Mouse (Mus musculus): ENCODE data around the gene Nek7. TPM values are rescaled to one million over a fixed set of nuclear protein-coding genes. Genes with fewer than 3 reads are reported as not detected.

Nek7 gene
- polyA plus RNA-seq, 1 experiment from 2014 or later, result 31.5 TPM

DNA sequence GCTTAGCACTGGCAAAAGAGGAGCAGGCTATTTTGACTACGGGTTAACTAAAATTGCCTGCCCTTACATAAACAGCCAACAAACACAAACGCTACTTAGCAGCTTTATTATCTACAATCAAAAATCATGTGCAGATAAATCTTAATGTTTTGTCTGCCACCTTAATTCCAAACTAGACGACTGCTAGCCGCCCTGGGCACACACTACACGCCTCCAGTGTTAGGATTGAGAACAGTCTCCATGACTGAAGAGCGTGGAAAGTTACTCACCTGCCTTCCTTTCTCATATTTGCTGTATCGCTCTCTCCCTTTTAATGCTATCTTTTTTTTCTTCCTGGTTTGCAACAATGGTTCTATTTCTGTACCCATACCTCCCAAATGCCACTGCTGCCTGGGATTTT is 12.1 kb downstream of the Nek7 start:
- H3K4me2 ChIP-seq (replicated peaks), result no peak overlapping the region
- no peaks in the 10 kb centered on the region for H3K27me3 ChIP-seq
- H3K27ac ChIP-seq, result no peak overlapping the region
- no peaks in the 10 kb centered on the region for H3K9me3 ChIP-seq
- H3K4me1 ChIP-seq, result no peaks in the 10 kb centered on the region
- H3K9ac ChIP-seq, result no peak overlapping the region
- no peak overlapping the region for H3K4me3 ChIP-seq
- no peaks in the 10 kb centered on the region for H3K36me3 ChIP-seq
- ATAC-seq (ENCODE audit: insufficient number of reproducible peaks, insufficient read depth, low FRiP score, low TSS enrichment), result no peak
- 90% methylated on average over 7 of the region's 7 CpGs for WGBS

DNA sequence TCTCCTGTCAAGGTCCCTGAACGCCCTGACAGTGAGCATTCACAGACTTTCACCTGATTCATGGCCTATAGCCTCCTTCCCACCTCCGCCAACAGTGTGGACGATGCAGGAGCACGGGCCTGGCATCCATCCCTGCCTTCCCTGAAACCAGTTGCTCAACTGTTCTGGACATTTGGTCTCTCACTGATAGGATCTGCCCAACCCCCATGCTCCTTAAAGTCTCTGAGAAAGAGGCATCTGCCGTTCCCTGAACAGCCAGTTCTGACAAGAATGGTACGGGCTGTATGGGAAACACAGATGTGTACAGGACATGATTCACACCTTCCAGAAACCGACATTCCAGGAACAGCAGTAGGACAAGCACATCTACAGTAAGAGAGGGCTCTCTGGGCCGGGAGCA is 13.2 kb downstream of the Nek7 start:
- no peak for ATAC-seq (ENCODE audit: insufficient number of reproducible peaks, insufficient read depth, low FRiP score, low TSS enrichment)

DNA sequence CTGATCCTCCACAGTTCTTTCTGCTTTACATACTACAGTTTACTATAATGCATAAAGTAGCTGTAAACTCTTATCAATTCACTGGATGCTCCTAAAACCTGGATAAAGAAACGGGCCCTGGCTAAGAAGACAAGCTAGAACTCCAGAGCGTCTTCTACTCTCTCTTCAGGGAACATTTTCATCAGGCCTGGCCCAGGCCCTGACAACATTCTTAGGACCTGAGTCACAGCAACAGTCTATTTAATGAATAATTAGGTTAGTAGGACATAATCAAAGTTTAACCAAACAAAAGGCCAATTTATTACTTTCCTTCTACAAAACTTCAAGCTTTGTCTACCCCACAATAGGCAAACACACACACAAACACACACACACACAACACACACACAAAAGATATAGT is 15.2 kb downstream of the Nek7 start:
- no peaks in the 10 kb centered on the region for H3K27me3 ChIP-seq
- no peak overlapping the region for H3K9ac ChIP-seq
- no peak overlapping the region for H3K4me2 ChIP-seq (replicated peaks)
- H3K4me3 ChIP-seq, result no peak overlapping the region
- H3K27ac ChIP-seq, result no peak overlapping the region
- H3K9me3 ChIP-seq, result no peaks in the 10 kb centered on the region
- H3K4me1 ChIP-seq, result no peaks in the 10 kb centered on the region
- no peaks in the 10 kb centered on the region for H3K36me3 ChIP-seq
- no peak for ATAC-seq (ENCODE audit: insufficient number of reproducible peaks, insufficient read depth, low FRiP score, low TSS enrichment)
- WGBS, result 89% methylated on average over 2 of the region's 2 CpGs

More for the DNA sequence above, 13.2 kb downstream of the Nek7 start:
- H3K9ac ChIP-seq, result no peak overlapping the region
- no peaks in the 10 kb centered on the region for H3K9me3 ChIP-seq
- no peaks in the 10 kb centered on the region for H3K27me3 ChIP-seq
- 86% methylated on average over 8 of the region's 8 CpGs for WGBS
- H3K4me2 ChIP-seq (replicated peaks), result no peak overlapping the region
- H3K27ac ChIP-seq, result no peak overlapping the region
- H3K36me3 ChIP-seq, result no peaks in the 10 kb centered on the region
- H3K4me3 ChIP-seq, result no peak overlapping the region
- no peaks in the 10 kb centered on the region for H3K4me1 ChIP-seq

DNA sequence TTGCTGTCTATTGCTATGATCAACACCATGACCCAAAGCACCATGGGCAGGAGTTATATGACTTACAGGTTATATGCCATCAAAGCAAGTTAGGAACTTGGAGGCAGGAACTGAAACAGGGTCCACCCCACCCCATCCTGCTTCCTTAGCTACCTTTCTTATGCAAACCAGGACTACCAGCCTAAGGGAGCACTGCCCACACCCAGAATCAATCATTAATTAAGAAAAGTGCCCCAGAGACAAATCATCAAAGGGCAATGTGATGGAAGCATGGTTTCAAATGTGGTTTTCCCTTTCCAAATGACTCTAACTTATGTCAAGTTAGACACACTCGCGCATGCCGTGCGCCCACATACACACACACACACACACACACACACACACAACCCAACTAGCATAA is 16.0 kb downstream of the Nek7 start:
- Histone ChIP-seq H3K9ac (no peak overlapping the region), H3K27ac (no peak overlapping the region), H3K36me3 (no peaks in the 10 kb centered on the region), H3K4me3 (no peak overlapping the region), H3K27me3 (no peaks in the 10 kb centered on the region), H3K4me1 (no peaks in the 10 kb centered on the region), H3K4me2 (replicated peaks) (no peak overlapping the region), H3K9me3 (no peaks in the 10 kb centered on the region)
- 98% methylated on average over 4 of the region's 4 CpGs for WGBS
- no peak for ATAC-seq (ENCODE audit: insufficient number of reproducible peaks, insufficient read depth, low FRiP score, low TSS enrichment)

DNA sequence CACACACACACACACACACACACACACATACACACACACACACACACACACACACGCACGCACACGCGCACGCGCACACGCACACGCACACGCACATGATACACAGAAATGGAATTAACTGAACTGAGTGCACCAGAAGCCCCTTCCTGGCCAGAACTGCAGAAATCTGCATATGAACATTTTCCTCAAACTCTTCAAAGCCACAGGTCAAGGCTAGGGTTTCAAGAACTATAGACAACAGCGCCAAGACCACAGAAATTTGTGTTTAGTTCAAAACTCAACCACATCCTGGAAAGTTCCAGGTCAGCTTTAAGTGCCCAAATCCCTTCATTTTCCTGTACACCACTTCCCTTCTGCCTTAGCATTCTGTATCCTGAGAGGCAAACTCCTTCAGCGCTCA is 21.9 kb downstream of the Nek7 start:
- Histone ChIP-seq H3K4me3 (no peak overlapping the region), H3K9me3 (no peaks in the 10 kb centered on the region), H3K4me2 (replicated peaks) (no peak overlapping the region), H3K9ac (no peak overlapping the region), H3K36me3 (no peaks in the 10 kb centered on the region), H3K27me3 (no peaks in the 10 kb centered on the region), H3K4me1 (no peaks in the 10 kb centered on the region), H3K27ac (no peak overlapping the region)
- no peak for ATAC-seq (ENCODE audit: insufficient number of reproducible peaks, insufficient read depth, low FRiP score, low TSS enrichment)
- 95% methylated on average over 11 of the region's 11 CpGs for WGBS

DNA sequence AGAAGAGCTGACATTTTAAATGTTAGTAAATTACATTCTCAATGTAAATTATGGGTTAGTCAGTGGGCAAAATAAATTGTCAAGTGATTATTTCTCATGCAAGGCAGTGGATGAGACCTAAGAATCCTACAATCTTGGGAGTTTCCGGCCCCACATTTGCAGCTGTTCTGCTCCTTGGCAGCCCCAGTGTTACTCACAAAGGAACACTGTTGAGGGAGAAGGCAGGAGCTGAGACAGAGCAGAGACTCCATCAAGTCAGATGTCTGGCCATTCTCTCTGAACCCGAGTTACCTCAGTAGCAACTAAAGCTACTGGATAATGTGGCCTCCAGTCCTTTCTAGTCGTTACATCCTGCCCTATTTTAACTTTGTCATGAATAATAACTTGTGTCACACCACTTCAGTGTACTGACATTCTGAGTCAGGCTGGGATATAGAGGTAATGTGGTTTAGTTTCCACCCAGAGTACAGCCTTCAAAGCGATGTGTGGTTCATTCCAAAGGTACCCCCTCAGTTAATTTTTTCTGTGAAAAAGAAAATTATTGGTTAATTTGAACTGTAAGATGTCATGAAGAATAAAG is 23.7 kb downstream of the Nek7 start:
- no peaks in the 10 kb centered on the region for H3K27me3 ChIP-seq
- no peak for ATAC-seq (ENCODE audit: insufficient number of reproducible peaks, insufficient read depth, low FRiP score, low TSS enrichment)
- no peak overlapping the region for H3K27ac ChIP-seq
- no peaks in the 10 kb centered on the region for H3K9me3 ChIP-seq
- no peak overlapping the region for H3K4me2 ChIP-seq (replicated peaks)
- 0 out of 2 replicates have a peak, but pooled peaks cover 6% of the 10 kb centered on the region for H3K36me3 ChIP-seq
- no peak overlapping the region for H3K4me3 ChIP-seq
- no peaks in the 10 kb centered on the region for H3K4me1 ChIP-seq
- H3K9ac ChIP-seq, result no peak overlapping the region
- WGBS, result 57% methylated on average over 4 of the region's 4 CpGs

DNA sequence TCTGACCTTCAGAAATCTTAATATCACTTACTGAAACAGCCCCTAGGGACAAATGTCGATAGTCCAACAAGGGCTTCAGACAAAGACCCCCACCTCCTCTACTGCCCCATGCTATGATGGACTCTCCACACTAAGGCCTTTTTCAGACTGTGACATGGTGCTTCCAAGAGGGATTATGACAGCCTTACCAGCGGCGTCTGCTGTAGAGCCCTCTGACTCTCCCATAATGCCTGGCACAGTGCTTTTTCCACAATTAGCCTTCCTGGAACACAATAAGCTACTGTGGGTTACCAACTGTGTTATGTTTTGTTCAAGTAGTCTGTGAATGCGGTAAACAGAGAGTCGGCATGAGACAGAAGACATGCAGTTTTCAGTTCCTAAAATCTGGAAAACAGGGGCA is 25.0 kb downstream of the Nek7 start:
- no peaks in the 10 kb centered on the region for H3K27me3 ChIP-seq
- H3K4me2 ChIP-seq (replicated peaks), result no peak overlapping the region
- no peaks in the 10 kb centered on the region for H3K4me1 ChIP-seq
- H3K27ac ChIP-seq, result no peak overlapping the region
- 79% methylated on average over 5 of the region's 5 CpGs for WGBS
- 0 out of 2 replicates have a peak, but pooled peaks cover 6% of the 10 kb centered on the region for H3K36me3 ChIP-seq
- no peak overlapping the region for H3K4me3 ChIP-seq
- ATAC-seq (ENCODE audit: insufficient number of reproducible peaks, insufficient read depth, low FRiP score, low TSS enrichment), result no peak
- H3K9ac ChIP-seq, result no peak overlapping the region
- H3K9me3 ChIP-seq, result no peaks in the 10 kb centered on the region

DNA sequence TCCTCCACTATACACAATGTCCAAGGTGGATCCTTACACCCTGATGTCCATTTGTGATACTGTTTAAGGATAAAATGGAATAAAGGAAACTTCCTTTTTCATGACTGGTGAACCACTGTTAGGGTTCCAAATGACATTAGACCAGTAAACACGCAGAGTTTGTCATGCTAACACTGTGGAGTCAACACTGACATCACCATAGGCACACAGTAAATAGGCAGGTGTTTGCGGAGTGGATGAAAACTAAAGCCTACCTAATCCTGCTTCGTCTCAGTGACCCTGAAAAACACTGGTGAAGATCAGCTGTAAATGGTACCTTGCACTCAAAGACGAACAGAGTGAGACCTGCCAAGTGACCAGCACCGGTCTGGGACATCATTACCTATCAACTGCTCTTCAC is 26.0 kb downstream of the Nek7 start:
- H3K27ac ChIP-seq, result no peak overlapping the region
- H3K4me2 ChIP-seq (replicated peaks), result no peak overlapping the region
- H3K9me3 ChIP-seq, result no peaks in the 10 kb centered on the region
- H3K4me3 ChIP-seq, result no peak overlapping the region
- H3K36me3 ChIP-seq, result 0 out of 2 replicates have a peak, but pooled peaks cover 6% of the 10 kb centered on the region
- H3K4me1 ChIP-seq, result no peaks in the 10 kb centered on the region
- WGBS, result 86% methylated on average over 5 of the region's 5 CpGs
- H3K9ac ChIP-seq, result no peak overlapping the region
- ATAC-seq (ENCODE audit: insufficient number of reproducible peaks, insufficient read depth, low FRiP score, low TSS enrichment), result no peak
- H3K27me3 ChIP-seq, result no peaks in the 10 kb centered on the region

DNA sequence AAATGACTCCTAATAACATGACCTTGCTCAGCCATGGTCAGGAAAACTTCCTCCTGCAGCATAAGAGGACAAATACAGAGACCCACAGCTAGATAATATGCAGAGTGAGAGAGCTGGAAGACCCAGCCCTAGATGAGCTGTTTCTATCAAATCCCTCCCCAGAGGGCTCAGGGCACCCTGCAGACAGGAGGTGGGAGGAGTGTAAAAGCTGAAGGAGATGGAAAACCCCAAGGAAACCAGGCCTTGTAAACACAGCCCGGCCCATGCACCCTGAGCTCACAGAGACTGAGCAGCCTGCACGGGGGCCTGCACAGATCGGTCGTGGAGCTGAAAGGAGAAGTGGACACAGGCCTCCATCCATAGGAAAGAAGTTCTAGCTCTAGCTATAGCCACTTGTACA is 27.5 kb downstream of the Nek7 start:
- H3K4me1 ChIP-seq, result no peaks in the 10 kb centered on the region
- H3K27me3 ChIP-seq, result no peaks in the 10 kb centered on the region
- no peak for ATAC-seq (ENCODE audit: insufficient number of reproducible peaks, insufficient read depth, low FRiP score, low TSS enrichment)
- 0 out of 2 replicates have a peak, but pooled peaks cover 6% of the 10 kb centered on the region for H3K36me3 ChIP-seq
- no peak overlapping the region for H3K4me3 ChIP-seq
- H3K27ac ChIP-seq, result no peak overlapping the region
- H3K9me3 ChIP-seq, result no peaks in the 10 kb centered on the region
- H3K4me2 ChIP-seq (replicated peaks), result no peak overlapping the region
- H3K9ac ChIP-seq, result no peak overlapping the region
- WGBS, result 83% methylated on average over 4 of the region's 4 CpGs

DNA sequence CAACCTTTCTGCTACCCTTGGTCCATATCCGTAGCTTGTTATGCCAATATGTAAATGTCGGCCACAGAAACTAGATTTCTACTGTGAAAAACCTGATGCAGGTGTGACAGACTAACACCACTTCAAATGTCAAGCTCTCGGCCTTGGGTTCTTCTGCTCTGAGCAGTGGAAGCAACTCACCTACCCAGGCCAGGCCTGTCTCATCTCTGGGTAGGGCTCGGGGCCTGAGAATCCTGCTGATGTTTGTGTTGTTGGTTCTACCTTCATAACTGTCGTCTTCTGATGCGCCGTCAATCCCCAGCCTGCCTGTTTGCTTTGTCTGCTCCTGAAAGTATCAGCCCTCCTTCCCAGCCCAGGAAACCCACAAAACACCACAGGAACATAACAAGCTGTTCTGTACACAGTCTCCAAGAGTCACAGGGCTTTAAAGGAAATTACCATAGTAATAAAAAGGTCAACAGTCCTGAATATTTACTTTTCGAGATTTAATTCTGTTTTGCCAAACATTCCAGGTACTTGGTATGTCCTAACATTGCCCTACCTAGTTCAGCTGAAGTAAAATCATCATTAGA is 29.4 kb downstream of the Nek7 start:
- WGBS, result 88% methylated on average over 8 of the region's 8 CpGs
- Histone ChIP-seq H3K4me1 (no peaks in the 10 kb centered on the region), H3K4me3 (no peak overlapping the region), H3K4me2 (replicated peaks) (no peak overlapping the region), H3K9me3 (no peaks in the 10 kb centered on the region), H3K9ac (no peak overlapping the region), H3K36me3 (0 out of 2 replicates have a peak, but pooled peaks cover 6% of the 10 kb centered on the region), H3K27ac (no peak overlapping the region), H3K27me3 (no peaks in the 10 kb centered on the region)
- no peak for ATAC-seq (ENCODE audit: insufficient number of reproducible peaks, insufficient read depth, low FRiP score, low TSS enrichment)

DNA sequence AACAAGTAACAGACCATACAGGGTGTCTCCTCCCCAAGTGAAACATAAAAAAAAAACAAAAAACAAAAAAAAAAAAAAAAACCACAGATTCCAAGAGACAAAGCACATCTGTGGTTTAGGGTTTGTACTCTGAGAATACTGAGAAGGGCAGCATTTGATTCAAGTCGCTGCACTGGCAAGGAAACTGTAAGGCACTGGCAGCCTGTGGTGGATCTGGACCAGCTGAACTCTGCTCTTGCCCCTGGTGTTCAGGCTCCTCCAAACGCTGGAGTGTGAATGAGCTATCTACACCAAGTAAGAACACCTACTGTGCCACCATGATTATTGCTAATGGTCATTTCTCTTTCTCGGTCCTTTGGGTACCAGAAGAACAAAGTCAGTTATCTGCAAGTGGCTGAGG is 30.8 kb downstream of the Nek7 start:
- H3K9ac ChIP-seq, result no peak overlapping the region
- no peak for ATAC-seq (ENCODE audit: insufficient number of reproducible peaks, insufficient read depth, low FRiP score, low TSS enrichment)
- 75% methylated on average over 3 of the region's 3 CpGs for WGBS
- no peak overlapping the region for H3K4me2 ChIP-seq (replicated peaks)
- 0 out of 2 replicates have a peak, but pooled peaks cover 6% of the 10 kb centered on the region for H3K36me3 ChIP-seq
- H3K4me1 ChIP-seq, result no peaks in the 10 kb centered on the region
- H3K4me3 ChIP-seq, result no peak overlapping the region
- H3K27me3 ChIP-seq, result no peaks in the 10 kb centered on the region
- H3K9me3 ChIP-seq, result no peaks in the 10 kb centered on the region
- H3K27ac ChIP-seq, result no peak overlapping the region

DNA sequence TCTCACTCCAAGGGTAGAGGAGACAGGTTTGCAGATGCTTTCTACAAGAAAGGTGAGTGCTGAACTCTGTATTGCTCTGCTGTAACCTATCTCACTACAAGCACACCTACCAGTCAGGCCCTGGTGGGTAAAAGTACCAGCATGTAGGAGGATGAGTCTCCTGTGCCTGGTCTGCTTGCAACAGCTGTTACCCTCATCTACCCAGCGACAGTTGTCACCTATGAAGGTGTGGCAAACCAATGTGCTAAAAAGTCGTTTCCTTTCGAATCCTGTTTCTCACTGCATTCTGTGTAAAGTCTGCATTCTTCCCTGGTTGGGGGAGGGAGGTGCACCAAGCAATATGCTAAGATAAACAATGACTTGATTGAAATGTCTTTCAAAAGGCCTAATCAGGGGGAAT is 32.1 kb downstream of the Nek7 start:
- Histone ChIP-seq H3K4me2 (replicated peaks) (no peak overlapping the region), H3K27ac (no peak overlapping the region), H3K27me3 (no peaks in the 10 kb centered on the region), H3K9ac (no peak overlapping the region), H3K36me3 (0 out of 2 replicates have a peak, but pooled peaks cover 4% of the 10 kb centered on the region), H3K4me3 (no peak overlapping the region), H3K9me3 (no peaks in the 10 kb centered on the region), H3K4me1 (no peaks in the 10 kb centered on the region)
- no peak for ATAC-seq (ENCODE audit: insufficient number of reproducible peaks, insufficient read depth, low FRiP score, low TSS enrichment)
- 68% methylated on average over 3 of the region's 3 CpGs for WGBS
